Mouse (Mus musculus): ENCODE measurements at regions not wholly inside any gene's neighbourhood (a gene's known extent, or its start where the extent isn't known, plus 50 kb on each side); places are given as distances from the start of the nearest gene placed in this dataset.

DNA sequence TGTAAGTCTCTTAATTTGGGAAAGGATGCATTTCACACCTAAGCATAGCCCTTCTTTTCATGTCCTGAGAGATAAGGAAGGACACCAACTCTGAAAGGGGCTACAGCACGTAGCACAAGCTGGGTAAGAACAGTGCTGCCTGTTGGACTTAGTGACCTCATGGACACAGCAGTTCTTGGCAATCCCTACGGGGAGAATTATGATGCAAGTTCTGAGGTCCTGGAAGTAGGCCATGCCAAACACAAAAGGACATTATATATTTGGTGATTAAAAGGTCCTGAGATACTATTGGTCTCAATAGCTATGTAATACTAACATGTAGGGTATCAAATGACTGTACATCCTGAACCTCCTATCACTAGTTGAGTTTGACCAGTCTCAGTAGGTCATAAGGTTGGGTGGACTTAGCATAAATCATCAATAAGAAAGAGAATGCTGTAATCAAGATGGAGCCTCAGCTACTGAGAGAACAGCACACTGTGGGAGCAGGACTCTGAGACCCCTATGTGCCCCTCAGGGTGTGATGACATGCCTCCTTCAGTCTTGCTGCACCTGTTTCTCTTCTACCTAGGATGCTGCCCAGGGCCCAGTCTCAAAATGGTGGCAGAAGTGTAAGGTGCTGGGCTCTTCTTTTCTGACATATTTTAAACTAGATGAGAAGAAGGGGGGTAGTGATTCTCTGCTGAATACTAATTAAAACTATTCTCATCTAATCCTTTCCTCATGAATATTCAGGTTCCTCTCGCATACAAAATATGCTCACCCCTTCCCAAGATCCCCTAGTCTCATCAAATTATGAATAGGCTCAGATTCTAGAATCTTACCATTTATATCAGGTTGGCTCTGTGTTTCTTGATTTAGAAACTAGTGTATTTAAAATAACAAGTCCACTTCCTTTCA lies 277.5 kb upstream of the Camk1g start:
- Histone ChIP-seq H3K27me3 (ENCODE audit: control insufficient read depth, insufficient read depth, low read length) (no peaks in the 10 kb centered on the region), H3K36me3 (ENCODE audit: control insufficient read depth, insufficient read depth, low read length) (no peaks in the 10 kb centered on the region), H3K4me1 (ENCODE audit: control insufficient read depth, insufficient read depth, insufficient read length) (no peaks in the 10 kb centered on the region), H3K27ac (ENCODE audit: insufficient read depth, low read length) (no peak overlapping the region), H3K4me3 (ENCODE audit: extremely low read depth, insufficient read depth, insufficient read length) (no peak overlapping the region)
- no peak for DNase-seq (ENCODE audit: low read depth in 1 of 2, low spot score in 2 of 2)
- no peak for TF ChIP-seq POLR2A (IDR thresholded peaks at IDR 0.05; ENCODE audit: low read depth, low read length)
- TF ChIP-seq CTCF (IDR thresholded peaks at IDR 0.05; ENCODE audit: extremely low read depth, insufficient read depth, insufficient read length, insufficient replicate concordance), result no peak
- 87% methylated on average over 3 of the region's 3 CpGs for WGBS

DNA sequence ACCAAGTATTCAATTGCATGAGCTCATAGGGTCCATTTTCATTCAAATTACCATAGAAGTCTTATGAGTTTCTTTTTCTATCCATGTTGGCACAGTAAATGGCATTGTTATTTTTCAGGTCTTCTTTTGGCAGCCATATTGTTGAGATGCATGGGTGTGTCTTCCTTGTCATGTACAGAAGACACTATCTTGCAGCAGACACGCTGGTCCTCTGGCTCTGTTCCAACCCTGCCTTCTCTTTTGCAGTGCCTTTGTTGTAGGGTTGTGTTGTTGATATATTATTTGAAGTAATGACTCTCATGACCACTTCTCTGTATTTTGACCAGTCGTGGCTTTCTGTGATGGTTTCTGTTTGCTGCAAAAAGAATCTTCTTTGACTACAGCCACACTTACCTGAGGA lies 274.4 kb upstream of the Camk1g start:
- no peak for TF ChIP-seq POLR2A (IDR thresholded peaks at IDR 0.05; ENCODE audit: low read depth, low read length)
- TF ChIP-seq CTCF (IDR thresholded peaks at IDR 0.05; ENCODE audit: extremely low read depth, insufficient read depth, insufficient read length, insufficient replicate concordance), result no peak
- WGBS, result 67% methylated on average over 2 of the region's 2 CpGs

DNA sequence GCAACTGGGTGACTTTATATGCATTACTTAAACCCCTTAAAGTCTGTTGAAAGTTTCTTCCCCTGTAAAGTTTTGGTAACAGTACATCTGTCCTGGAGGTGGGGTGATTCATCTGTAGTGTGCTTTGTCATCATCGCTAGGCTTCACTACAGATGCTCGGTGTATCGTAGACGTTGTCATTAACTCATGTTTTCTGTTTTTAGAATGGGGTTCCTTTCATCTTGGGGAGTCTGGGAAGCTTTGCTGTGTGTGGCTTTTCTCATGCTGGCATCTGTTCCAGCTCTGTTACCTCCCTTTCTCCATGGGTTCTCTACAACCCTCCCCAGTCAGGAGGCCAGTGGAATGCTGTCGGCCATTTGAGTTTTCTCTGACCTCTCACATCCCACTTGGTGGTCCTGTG lies 266.4 kb upstream of the Camk1g start:
- H3K4me1 ChIP-seq (ENCODE audit: control insufficient read depth, insufficient read depth, insufficient read length), result no peaks in the 10 kb centered on the region
- no peaks in the 10 kb centered on the region for H3K27me3 ChIP-seq (ENCODE audit: control insufficient read depth, insufficient read depth, low read length)

More for the DNA sequence above, 274.4 kb upstream of the Camk1g start:
- Histone ChIP-seq H3K27ac (ENCODE audit: insufficient read depth, low read length) (no peak overlapping the region), H3K27me3 (ENCODE audit: control insufficient read depth, insufficient read depth, low read length) (no peaks in the 10 kb centered on the region), H3K36me3 (ENCODE audit: control insufficient read depth, insufficient read depth, low read length) (no peaks in the 10 kb centered on the region), H3K4me1 (ENCODE audit: control insufficient read depth, insufficient read depth, insufficient read length) (no peaks in the 10 kb centered on the region), H3K4me3 (ENCODE audit: extremely low read depth, insufficient read depth, insufficient read length) (no peak overlapping the region)
- DNase-seq (ENCODE audit: low read depth in 1 of 2, low spot score in 2 of 2), result no peak

DNA sequence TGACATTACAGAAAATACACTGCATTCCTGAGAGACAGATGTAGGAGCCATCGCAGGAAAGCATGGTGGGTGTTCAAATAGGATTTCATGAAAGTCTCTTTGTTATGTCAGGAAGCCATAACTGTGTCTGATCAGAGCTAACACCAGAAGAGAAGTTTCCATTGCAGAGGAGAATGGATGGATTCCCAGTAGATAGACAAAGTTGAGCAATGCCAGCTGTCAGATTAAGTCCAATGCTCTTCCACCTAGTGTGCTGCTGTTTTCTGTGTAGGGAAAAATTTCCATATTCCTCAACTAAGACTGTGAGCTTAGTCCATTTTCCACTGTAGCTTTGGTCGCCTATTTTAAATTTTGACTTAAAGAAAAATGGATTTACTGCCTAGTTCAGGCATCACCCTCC lies 262.0 kb upstream of the Camk1g start:
- no peak for DNase-seq (ENCODE audit: low read depth in 1 of 2, low spot score in 2 of 2)
- TF ChIP-seq POLR2A (IDR thresholded peaks at IDR 0.05; ENCODE audit: low read depth, low read length) (no peak), CTCF (IDR thresholded peaks at IDR 0.05; ENCODE audit: extremely low read depth, insufficient read depth, insufficient read length, insufficient replicate concordance) (no peak)

More for the DNA sequence above, 266.4 kb upstream of the Camk1g start:
- WGBS, result 75% methylated on average over 5 of the region's 5 CpGs
- no peak overlapping the region for H3K4me3 ChIP-seq (ENCODE audit: extremely low read depth, insufficient read depth, insufficient read length)
- no peak for DNase-seq (ENCODE audit: low read depth in 1 of 2, low spot score in 2 of 2)
- TF ChIP-seq CTCF (IDR thresholded peaks at IDR 0.05; ENCODE audit: extremely low read depth, insufficient read depth, insufficient read length, insufficient replicate concordance), result no peak
- no peak for TF ChIP-seq POLR2A (IDR thresholded peaks at IDR 0.05; ENCODE audit: low read depth, low read length)
- no peak overlapping the region for H3K27ac ChIP-seq (ENCODE audit: insufficient read depth, low read length)
- no peaks in the 10 kb centered on the region for H3K36me3 ChIP-seq (ENCODE audit: control insufficient read depth, insufficient read depth, low read length)

DNA sequence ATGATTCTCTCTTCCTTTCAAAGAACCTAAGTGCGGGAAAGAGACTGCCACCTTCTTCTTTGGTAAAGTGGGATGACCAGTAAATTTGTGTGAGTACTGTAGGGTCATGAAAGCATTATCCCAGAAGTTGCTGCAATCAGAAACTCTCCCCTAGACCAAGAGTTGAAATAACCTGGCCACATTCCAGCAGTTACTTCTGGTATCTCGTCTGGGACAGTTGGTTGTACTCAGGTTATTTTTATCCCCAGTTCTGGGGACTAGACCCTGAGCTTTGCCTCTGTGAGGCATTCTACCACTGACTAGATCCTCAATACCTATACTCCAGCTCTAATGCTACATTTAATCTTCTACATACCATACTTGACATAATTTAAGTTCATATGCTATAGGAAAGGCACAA lies 259.8 kb upstream of the Camk1g start:
- H3K27me3 ChIP-seq (ENCODE audit: control insufficient read depth, insufficient read depth, low read length), result no peaks in the 10 kb centered on the region
- no peak overlapping the region for H3K27ac ChIP-seq (ENCODE audit: insufficient read depth, low read length)
- DNase-seq (ENCODE audit: low read depth in 1 of 2, low spot score in 2 of 2), result no peak
- no peak overlapping the region for H3K4me3 ChIP-seq (ENCODE audit: extremely low read depth, insufficient read depth, insufficient read length)
- H3K36me3 ChIP-seq (ENCODE audit: control insufficient read depth, insufficient read depth, low read length), result no peaks in the 10 kb centered on the region
- 44% methylated on average over 2 of the region's 2 CpGs for WGBS
- no peaks in the 10 kb centered on the region for H3K4me1 ChIP-seq (ENCODE audit: control insufficient read depth, insufficient read depth, insufficient read length)
- TF ChIP-seq CTCF (IDR thresholded peaks at IDR 0.05; ENCODE audit: extremely low read depth, insufficient read depth, insufficient read length, insufficient replicate concordance) (no peak), POLR2A (IDR thresholded peaks at IDR 0.05; ENCODE audit: low read depth, low read length) (no peak)

More for the DNA sequence above, 262.0 kb upstream of the Camk1g start:
- 88% methylated on average over 2 of the region's 2 CpGs for WGBS
- H3K4me3 ChIP-seq (ENCODE audit: extremely low read depth, insufficient read depth, insufficient read length), result no peak overlapping the region
- H3K27me3 ChIP-seq (ENCODE audit: control insufficient read depth, insufficient read depth, low read length), result no peaks in the 10 kb centered on the region
- no peaks in the 10 kb centered on the region for H3K36me3 ChIP-seq (ENCODE audit: control insufficient read depth, insufficient read depth, low read length)
- no peak overlapping the region for H3K27ac ChIP-seq (ENCODE audit: insufficient read depth, low read length)
- no peaks in the 10 kb centered on the region for H3K4me1 ChIP-seq (ENCODE audit: control insufficient read depth, insufficient read depth, insufficient read length)

DNA sequence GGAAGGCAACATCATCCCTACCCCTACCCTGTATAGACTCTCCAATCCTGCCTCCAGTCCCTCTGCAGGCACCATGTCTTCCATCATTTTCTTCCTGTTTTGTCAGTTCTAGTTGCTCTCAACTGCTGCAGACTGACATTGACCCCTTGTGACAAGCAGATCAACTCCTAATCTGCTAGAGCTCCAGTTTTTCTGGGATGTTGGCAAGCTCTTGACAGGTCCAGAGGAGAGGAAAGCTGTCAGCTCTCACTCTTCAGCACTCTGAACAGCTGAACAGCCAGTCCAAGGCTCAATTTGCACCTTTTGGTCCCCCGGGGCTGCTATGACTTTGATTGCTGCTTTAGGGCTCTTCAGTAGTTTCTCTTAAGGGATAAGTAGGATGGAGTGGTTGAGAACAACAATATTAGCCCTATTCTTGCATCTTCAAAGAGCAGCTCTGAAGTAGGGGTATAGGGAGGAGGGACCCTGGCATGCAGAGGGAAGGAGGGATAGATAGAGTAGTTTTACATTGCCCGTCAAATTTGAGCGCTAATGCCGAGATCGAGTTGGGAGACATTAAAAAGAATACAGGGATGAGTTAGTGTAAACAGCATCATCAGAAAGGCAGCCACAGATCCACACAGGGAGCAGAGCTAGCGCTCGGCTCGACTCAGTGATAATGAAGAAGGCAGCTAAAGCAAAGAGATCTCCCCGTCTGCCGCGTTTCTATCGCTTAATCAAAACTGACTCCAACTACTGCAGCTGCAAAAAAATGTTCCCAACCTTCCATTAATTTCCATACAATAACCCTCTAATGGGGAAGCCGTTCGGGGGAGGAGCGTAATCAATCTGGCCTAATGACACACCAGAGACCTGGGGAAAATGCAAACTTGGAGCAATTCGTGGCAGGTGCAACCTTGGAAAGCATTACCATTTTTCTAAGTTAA lies 257.1 kb upstream of the Camk1g start:
- H3K4me3 ChIP-seq (ENCODE audit: extremely low read depth, insufficient read depth, insufficient read length), result no peak overlapping the region
- no peaks in the 10 kb centered on the region for H3K4me1 ChIP-seq (ENCODE audit: control insufficient read depth, insufficient read depth, insufficient read length)
- no peak overlapping the region for H3K27ac ChIP-seq (ENCODE audit: insufficient read depth, low read length)
- no peaks in the 10 kb centered on the region for H3K36me3 ChIP-seq (ENCODE audit: control insufficient read depth, insufficient read depth, low read length)
- DNase-seq (ENCODE audit: low read depth in 1 of 2, low spot score in 2 of 2), result no peak
- 83% methylated on average over 16 of the region's 16 CpGs for WGBS
- TF ChIP-seq CTCF (IDR thresholded peaks at IDR 0.05; ENCODE audit: extremely low read depth, insufficient read depth, insufficient read length, insufficient replicate concordance), result no peak
- TF ChIP-seq POLR2A (IDR thresholded peaks at IDR 0.05; ENCODE audit: low read depth, low read length), result no peak
- H3K27me3 ChIP-seq (ENCODE audit: control insufficient read depth, insufficient read depth, low read length), result no peaks in the 10 kb centered on the region
